Mouse (Mus musculus) ovary, adult 18-20 months (tissue): ENCODE data around the gene Gm20388.

ENCODE experiments used
- DNase-seq: peaks from one replicate; pipeline ENCODE4 v3.0.0; 2022; ENCODE audit warnings: low spot score, mixed read lengths

Gm20388 gene

GRCm38 (mm10) chr8:120685097-120685496 is 774.5 kb downstream of the Gm20388 start:
- DNase-seq: peak; percentile 77

GRCm38 (mm10) chr8:120685591-120685990 is 775.0 kb downstream of the Gm20388 start:
- DNase-seq: no peak

- peak; percentile 24 for DNase-seq
Observed at GRCm38 (mm10) chr8:120686051-120686450, 775.4 kb downstream of the Gm20388 start.

- DNase-seq: no peak
Observed at GRCm38 (mm10) chr8:120686576-120686975, 775.9 kb downstream of the Gm20388 start.

GRCm38 (mm10) chr8:120687786-120688185 is 777.1 kb downstream of the Gm20388 start:
- no peak for DNase-seq

DNA sequence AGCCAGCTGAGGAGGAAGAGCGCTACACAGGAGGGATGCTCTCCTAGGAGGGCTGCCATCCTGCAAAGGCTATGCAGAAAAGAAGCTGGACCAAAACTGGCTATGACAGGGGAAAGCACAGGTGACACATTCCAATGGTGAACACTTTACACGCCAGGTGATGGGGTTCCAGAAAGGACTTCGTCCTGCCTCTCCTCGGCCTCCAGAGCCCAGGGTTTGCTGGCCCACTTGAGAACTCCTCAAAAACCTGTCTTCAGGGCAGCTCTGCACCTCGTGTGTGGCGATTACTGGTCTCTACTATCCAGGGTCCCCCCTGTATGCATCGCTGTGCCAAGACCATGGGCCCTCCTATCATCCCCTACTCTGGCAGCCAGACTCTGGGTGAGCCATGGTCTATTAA is 777.9 kb downstream of the Gm20388 start:
- DNase-seq: no peak

DNA sequence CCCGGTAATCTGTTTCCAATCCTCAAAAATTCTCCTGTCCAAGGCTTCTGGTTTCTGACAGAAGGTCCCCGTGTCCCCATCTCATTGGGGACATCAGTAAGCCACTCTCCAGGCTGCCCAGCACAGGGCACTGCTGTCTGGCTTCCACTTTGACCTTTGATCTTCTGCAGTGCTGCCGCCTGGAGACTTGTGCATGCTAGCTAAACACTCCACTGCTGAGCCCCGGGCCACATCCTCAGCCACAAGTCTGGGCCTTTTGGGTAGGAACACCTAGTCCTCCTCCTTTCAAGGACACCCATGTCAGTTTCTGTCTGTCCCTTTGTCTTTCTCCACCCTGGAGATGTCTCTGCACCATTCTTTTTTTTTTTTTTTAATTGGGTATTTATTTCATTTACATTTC is 782.3 kb downstream of the Gm20388 start:
- no peak for DNase-seq

- DNase-seq: peak; percentile 43
Observed at GRCm38 (mm10) chr8:120693861-120694493, 783.3 kb downstream of the Gm20388 start.

DNA sequence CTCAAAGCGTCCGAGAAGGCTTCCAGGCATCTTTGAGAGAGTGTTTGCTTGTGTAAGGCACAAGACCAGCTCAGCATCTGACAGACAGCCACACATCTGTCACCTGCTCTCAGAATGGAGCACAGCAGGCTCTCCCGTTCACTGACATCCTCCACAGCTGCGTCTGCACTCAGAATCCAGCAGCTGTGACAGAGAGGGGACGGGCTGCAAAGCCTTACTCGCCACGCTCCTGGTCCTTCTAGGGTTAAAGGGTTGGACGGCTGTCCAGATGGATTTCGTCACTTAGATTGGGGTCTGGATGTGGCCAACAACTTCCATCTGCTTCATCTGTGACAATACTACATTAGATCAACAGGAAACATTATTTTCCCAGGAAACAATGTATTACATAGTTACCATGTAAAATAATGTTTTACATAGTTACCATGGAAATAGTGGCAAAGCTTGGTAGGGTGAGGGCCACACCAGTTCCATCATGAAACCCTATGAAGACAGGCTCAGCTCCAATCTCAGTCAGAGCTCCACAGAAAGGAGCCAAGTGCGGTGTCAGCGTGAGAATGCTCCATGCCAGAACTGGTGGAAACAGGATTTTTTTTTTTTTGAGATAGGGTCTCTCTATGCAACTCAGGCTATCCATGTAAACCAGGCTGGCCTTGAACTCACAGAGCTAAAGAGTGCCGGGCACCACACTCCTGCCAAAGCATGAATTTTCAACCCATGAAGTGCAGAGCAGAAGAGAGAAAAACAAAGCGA is 785.9 kb downstream of the Gm20388 start:
- no peak for DNase-seq

DNA sequence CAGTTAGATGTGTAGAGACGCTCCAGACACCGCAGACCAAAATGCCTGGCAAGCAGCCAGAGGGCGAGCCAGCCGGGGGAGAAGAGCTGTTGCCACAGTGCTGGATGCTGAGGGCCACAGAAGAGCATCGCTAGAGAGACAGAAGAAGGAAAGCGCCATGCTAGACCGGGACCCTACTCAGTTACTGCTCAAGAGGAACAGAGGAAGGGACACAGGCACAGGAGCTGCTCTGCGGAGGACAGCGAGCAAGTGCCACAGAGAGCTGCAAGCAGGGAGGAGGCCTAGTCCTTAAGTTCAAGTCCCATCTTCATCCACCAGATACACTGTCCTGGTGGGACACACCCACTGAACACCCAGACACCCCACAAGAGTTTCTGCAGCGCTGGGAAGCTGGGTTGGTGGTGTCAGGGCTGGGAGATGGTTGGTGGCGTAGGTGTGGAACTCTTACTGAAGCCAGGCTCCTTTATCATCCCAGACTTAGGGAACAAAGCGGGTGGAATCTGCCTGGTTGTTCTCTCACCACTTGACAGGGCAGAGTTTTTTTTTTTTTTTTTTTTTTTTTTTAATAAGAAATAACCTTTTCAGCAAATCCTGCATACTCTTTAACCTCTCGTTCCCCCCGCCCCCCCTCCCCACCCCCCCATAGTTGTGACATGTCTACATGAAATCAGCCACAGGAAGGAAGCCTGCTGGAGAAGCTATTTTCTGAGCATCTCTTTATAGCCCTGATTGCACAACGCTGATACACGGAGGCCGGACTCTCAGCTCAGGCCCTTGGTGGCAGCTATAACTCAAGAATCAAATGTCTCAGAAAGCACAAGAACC is 786.7 kb downstream of the Gm20388 start:
- peak; percentile 35 for DNase-seq

DNA sequence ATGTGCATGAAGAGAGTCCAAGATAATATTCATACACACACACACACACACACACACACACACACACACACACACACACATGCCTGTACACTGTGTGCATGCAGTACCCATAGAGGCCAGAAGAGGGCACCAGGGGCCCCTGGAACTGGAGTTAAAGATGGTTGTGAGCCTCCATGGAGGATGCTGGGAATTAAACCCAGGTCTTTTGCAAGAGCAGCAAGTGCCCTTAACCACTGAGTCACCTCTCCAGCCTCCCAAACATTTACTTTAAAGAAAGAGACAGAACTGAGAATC is 787.3 kb downstream of the Gm20388 start:
- DNase-seq: no peak

- DNase-seq: no peak
Observed at GRCm38 (mm10) chr8:120698426-120698825, 787.8 kb downstream of the Gm20388 start.

DNA sequence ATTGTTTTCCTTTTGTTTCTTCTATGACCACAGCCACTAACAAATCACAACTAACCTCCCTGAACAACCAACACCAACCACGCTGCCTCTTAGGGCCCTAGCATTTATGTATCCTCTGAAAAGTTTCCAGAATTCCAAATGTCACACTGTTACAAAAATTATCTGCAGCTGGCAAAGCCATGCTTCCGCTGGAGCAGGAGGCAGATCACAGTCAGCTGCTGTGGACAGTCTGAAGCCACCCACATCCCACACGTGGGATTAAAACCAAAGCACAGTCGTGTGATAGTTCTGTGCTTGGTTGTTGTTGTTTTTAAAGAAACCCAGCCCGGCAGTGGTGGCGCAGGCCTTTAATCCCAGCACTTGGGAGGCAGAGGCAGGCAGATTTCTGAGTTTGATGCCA is 788.4 kb downstream of the Gm20388 start:
- DNase-seq: no peak

- no peak for DNase-seq
Observed at GRCm38 (mm10) chr8:120699565-120699964, 788.9 kb downstream of the Gm20388 start.

GRCm38 (mm10) chr8:120700053-120700452 is 789.4 kb downstream of the Gm20388 start:
- DNase-seq: no peak

- no peak for DNase-seq
Observed at GRCm38 (mm10) chr8:120701758-120702465, 791.3 kb downstream of the Gm20388 start.

DNA sequence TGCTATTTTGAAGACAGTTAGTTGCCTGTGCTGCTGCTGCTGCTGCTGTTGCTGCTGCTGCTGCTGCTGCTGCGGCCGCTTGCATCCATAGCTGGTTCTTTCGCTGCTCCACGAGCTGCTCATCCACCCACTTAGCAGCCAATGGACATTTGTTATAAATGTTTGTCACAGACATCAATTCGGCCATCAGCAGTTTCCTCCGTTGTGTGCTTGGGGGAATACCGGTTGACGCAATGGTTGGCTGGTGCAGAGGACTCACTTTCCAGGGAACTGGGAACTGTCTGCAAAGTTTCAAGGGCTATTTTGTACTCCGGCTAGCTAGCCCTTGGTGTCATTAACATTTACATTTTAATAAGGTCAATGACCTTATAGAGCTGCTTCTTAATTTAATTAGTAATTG is 793.6 kb downstream of the Gm20388 start:
- DNase-seq: no peak

DNA sequence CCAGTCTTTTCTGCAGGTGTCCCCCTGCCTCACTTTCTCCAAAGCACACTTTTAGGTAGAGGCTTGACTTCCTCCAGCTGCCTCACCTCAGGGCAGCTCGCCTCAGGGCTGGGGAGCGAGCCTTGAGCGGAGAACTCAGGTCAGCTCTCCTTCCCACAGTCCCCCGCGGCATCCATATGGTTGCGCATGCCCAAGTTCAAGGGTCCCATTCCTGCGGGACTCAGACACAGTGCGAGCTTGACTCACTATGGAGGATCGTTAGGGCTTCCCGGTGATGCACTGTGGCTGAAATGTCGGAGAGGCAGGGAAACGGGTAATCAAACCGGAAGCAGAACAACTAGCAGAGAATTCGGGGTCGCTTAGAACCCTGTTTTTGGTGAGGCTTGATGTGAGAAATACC is 794.5 kb downstream of the Gm20388 start:
- DNase-seq: no peak

- no peak for DNase-seq
Observed at GRCm38 (mm10) chr8:120706193-120706592, 795.6 kb downstream of the Gm20388 start.

- no peak for DNase-seq
Observed at GRCm38 (mm10) chr8:120709176-120709575, 798.5 kb downstream of the Gm20388 start.

DNA sequence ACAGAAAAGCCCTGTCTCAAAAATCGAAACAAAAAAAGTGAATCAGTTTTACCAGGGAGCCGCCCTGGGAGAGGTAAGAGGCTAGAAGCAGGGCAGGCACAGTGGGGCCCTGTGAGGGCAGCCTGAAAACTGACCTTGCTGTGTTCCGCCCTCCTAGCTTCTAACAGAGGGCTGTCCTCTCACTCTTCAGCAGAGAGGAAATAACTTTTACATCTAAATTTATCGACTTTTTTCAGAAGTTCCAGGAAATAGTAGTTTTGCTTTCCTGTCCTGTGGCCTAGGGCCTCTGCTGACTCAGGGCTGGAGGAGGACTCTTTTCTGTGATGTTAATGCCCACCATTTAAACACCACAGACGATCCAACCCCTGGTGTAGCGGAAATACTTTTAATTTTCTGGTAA is 804.6 kb downstream of the Gm20388 start:
- no peak for DNase-seq

DNA sequence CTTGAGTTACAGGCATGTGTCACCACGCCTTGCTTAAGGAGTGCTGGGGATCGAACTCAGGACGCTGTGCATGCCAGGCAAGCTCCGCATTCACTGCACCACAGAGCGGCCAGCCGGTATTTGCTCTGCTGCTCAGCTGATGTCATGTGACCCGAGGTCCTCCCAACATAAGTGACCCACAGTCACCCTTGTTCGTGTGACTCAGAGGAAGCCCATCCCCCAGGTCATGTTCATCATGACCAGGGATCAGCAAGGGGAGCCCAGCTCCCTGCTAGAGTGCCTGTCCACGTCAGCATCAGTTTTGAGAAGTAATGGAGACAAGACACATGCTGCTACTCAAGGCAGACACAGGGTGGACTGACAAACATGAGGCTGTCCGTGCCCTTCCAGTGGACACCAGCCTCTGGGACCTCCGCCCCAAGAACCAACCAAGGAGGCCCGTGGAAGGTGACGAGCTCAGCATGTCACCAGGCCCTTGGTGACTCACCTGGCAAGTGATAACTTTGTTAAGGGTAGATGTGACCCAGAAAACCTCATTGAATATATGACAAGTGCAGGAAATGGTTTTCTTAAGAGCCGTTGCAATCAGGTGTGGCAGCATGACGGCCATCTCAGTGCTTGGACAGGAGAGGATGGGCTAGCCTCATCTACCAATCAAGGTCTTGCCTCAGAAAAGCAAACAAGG is 805.5 kb downstream of the Gm20388 start:
- DNase-seq: no peak
